Mouse (Mus musculus) stomach, embryonic 16.5 days (tissue): Measurements from ENCODE around the gene Olfr1391. TPM values are rescaled to one million over a fixed set of nuclear protein-coding genes. Genes with fewer than 3 reads are reported as not detected.
"Not testable (repeated sequence)": the region's sequence is repeated elsewhere in the genome, so short reads cannot be mapped to it uniquely, and the experiment has no call there.

Source experiments
- ATAC-seq: fragments of 200-750 bp; cut with Nextera tagmentation; 2 replicates; pipeline ENCODE4 v1.8.0; 2017; ENCODE audit warnings: moderate number of reproducible peaks, moderate TSS enrichment; ENCODE audit not compliant: insufficient read depth, low FRiP score
- H3K27ac ChIP-seq: fragments of 300-500 bp; sonication (generic); 2 replicates; pipeline ENCODE4 v1.5.1; 2014; ENCODE audit warnings: low read length
- H3K27me3 ChIP-seq: fragments of 300-500 bp; sonication (generic); 2 replicates; pipeline ENCODE4 v1.6.1; 2014; ENCODE audit warnings: low read length, control low read depth, mixed read lengths; ENCODE audit not compliant: control insufficient read depth, insufficient read depth
- H3K36me3 ChIP-seq: fragments of 300-500 bp; sonication (generic); 2 replicates; pipeline ENCODE4 v1.6.1; 2014; ENCODE audit warnings: low read length; ENCODE audit not compliant: control insufficient read depth, insufficient read depth
- H3K4me1 ChIP-seq: fragments of 300-500 bp; sonication (generic); 2 replicates; pipeline ENCODE4 v1.6.1; 2014; ENCODE audit warnings: low read length, control low read depth, mixed read lengths; ENCODE audit not compliant: control insufficient read depth, insufficient read depth
- H3K4me2 ChIP-seq: fragments of 300-500 bp; sonication (generic); 2 replicates; pipeline ENCODE4 v1.6.1; 2014; ENCODE audit warnings: low read depth, low read length, mixed read lengths
- H3K4me3 ChIP-seq: fragments of 300-500 bp; sonication (generic); replicated peaks from 2 replicates; pipeline ENCODE4 v1.5.1; 2014; ENCODE audit warnings: mild to moderate bottlenecking, low read length
- H3K9ac ChIP-seq: fragments of 300-500 bp; sonication (generic); 2 replicates; pipeline ENCODE4 v1.6.1; 2014; ENCODE audit warnings: low read length
- H3K9me3 ChIP-seq: fragments of 300-500 bp; sonication (generic); replicated peaks from 2 replicates; pipeline ENCODE4 v1.6.1; 2016; ENCODE audit warnings: low read length, control low read depth; ENCODE audit not compliant: control insufficient read depth
- WGBS: fragments of 180-500 bp; shearing (Covaris S2); extraction: QIAGEN DNeasy Blood & Tissue Kit; methylation state at CpG from one replicate; pipeline ENCODE4 v1.1.7; 2014; 5-methylcytosine and 5-hydroxymethylcytosine counted together
- polyA plus RNA-seq: library from polyadenylated mRNA; unstranded; fragments of >200 nt; fragmentation: Nextera tagmentation; extraction: Ambion mirVana; gene quantifications from 2 replicates; pipeline ENCODE4 v1.2.1, GENCODE M21; 2015

Gene Olfr1391
- not detected in 2 replicates for polyA plus RNA-seq

DNA sequence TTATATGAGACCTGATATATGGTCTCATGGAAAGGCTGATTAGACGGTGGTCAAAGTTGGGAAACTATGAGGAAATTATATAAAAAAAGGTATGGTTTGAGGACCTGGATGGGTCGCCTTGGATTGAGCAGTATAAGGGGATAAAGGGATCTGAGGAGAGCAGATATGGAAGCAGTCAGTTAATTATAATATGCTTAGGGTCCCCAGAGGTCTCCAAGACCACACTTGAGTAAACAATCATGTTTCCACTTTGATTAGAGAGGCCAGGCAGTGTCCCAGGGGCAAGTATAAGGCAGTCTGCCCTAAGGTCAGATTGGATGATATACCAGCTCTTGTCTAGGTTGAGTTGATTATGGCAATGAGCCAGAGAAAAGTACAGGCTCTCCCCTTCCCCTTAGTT is at the start of gene Olfr1391:
Gene Olfr1391, plus strand, starts transcription at position 301 of the 400 bp plus-strand sequence.
- Histone ChIP-seq H3K9me3 (no peaks in the 10 kb centered on the region), H3K36me3 (no peaks in the 10 kb centered on the region), H3K27me3 (no peaks in the 10 kb centered on the region), H3K27ac (no peak within 1 kb of the TSS), H3K4me1 (no peaks in the 10 kb centered on the region), H3K9ac (no peak within 1 kb of the TSS), H3K4me2 (no peak within 1 kb of the TSS), H3K4me3 (no peak within 1 kb of the TSS)
- ATAC-seq = no peak
- 73% methylated on average over 2 of the region's 2 CpGs for WGBS

DNA sequence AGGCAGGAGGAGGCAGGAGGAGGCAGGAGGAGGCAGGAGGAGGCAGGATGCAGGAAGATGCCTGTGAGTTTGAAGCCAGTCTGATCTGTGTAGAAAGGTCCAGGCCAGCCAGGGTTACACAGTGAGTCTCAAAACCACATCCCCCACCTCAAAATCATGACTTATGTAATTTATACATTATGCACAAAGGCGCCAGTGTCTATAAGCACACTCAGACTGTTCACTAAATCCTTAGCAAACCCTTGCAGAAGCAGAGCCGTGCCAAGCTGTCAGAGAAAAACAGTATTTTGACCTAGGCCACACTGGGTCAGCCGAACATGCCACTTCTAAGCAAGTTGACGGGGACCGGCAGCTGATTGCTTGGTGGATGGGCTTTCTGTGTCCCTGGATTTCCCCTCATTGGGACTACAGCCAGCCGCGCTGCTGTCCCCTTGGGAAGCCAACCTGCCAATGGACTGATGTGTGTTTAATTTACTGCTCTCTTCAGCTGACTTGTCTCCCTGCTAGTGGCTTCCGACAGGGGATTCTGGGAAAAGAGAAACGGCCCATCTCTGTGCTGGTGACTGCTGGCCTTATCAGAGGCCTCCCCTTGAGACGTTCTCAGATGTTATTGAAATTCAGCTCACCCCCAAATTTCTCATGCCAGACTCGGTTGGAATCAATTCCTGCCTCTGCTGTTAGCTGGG is 48.6 kb upstream of the Olfr1391 start:
- ATAC-seq = no peak
- WGBS = 61% methylated on average over 11 of the region's 11 CpGs

DNA sequence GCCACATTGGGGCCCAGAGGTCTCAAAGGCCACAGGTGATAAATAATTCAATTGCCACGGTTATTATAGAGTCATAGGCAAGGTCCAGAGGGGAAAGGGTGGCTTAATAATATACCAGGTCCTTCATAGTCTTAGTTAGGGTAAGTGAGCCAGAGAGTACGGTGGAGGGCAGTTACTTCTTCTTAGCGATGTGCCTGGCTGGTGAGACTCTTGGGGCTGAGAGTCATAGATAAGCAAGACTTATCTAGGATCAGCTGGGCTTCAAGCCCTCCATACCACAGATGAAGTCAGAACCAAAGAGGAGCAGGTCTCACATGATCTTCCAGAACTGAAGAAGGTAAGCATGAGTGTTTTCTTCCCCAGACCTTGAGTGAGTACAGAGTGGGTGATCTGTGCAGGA is 44.3 kb upstream of the Olfr1391 start, which contains the start of gene Olfr1393:
Gene Olfr1393, plus strand, starts transcription at position 83 of the 400 bp plus-strand sequence.
- H3K4me2 ChIP-seq = no peak within 1 kb of the TSS
- no peak for ATAC-seq

More for the DNA sequence above, 48.6 kb upstream of the Olfr1391 start:
- Histone ChIP-seq H3K9ac (no peak overlapping the region), H3K4me2 (no peak overlapping the region), H3K27ac (no peak overlapping the region), H3K36me3 (no peaks in the 10 kb centered on the region), H3K9me3 (no peaks in the 10 kb centered on the region), H3K4me3 (no peak overlapping the region), H3K4me1 (no peaks in the 10 kb centered on the region), H3K27me3 (no peaks in the 10 kb centered on the region)

DNA sequence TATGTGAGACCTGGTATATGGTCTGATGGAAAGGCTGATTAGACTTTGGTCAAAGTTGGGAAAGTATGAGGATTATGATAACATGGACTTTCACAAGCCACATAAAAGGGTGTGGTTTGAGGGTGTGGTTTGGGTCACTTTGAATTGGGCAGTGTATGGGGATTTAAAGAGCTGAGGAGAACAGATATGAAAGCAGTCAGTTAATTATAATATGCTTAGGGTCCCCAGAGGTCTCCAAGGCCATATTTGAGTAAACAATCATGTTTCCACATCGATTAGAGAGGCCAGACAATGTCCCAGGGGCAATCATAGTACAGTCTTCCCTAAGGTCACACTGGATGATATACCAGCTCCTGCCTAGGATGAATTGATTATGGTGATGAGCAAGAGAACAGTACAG is 37.6 kb upstream of the Olfr1391 start, which contains the start of gene Olfr1392:
Gene Olfr1392, plus strand, starts transcription at position 301 of the 400 bp plus-strand sequence.
- ATAC-seq, H3K4me2 ChIP-seq, H3K4me1 ChIP-seq, H3K36me3 ChIP-seq, H3K9ac ChIP-seq, H3K9me3 ChIP-seq, H3K27me3 ChIP-seq, H3K27ac ChIP-seq, H3K4me3 ChIP-seq: not testable (repeated sequence)
- WGBS = 50% methylated on average over 1 of the region's 1 CpGs

More for the DNA sequence above, 44.3 kb upstream of the Olfr1391 start, which contains the start of gene Olfr1393:
- Histone ChIP-seq H3K4me3 (no peak within 1 kb of the TSS), H3K27me3 (no peaks in the 10 kb centered on the region), H3K9me3 (no peaks in the 10 kb centered on the region), H3K9ac (no peak within 1 kb of the TSS), H3K4me1 (no peaks in the 10 kb centered on the region), H3K27ac (no peak within 1 kb of the TSS), H3K36me3 (no peaks in the 10 kb centered on the region)
- 74% methylated on average over 3 of the region's 3 CpGs for WGBS

DNA sequence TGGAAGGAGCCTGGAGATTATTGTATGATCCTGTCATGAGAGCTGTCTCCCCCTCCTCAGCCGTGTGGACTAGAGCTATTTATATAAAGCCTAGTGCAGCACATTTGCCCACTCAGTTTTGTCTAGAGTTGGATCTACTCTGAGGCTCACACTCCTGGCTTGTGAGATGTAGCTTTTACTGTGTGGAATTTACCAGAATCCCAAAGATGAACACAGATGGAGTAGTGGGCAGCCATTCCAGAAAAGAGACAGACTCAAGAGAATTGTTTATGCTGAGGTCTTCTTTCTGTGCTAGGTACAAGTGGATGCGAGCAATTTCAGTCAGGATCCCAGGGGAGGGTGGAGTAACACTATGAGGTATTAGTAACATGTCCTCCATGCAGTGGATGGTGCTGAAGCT is 35.3 kb upstream of the Olfr1391 start:
- WGBS = 67% methylated on average over 2 of the region's 2 CpGs
- H3K27me3 ChIP-seq = no peaks in the 10 kb centered on the region
- no peak overlapping the region for H3K4me3 ChIP-seq
- no peaks in the 10 kb centered on the region for H3K9me3 ChIP-seq
- no peaks in the 10 kb centered on the region for H3K36me3 ChIP-seq
- H3K27ac ChIP-seq = no peak overlapping the region
- H3K4me1 ChIP-seq = no peaks in the 10 kb centered on the region
- no peak for ATAC-seq
- H3K9ac ChIP-seq = no peak overlapping the region
- H3K4me2 ChIP-seq = no peak overlapping the region

DNA sequence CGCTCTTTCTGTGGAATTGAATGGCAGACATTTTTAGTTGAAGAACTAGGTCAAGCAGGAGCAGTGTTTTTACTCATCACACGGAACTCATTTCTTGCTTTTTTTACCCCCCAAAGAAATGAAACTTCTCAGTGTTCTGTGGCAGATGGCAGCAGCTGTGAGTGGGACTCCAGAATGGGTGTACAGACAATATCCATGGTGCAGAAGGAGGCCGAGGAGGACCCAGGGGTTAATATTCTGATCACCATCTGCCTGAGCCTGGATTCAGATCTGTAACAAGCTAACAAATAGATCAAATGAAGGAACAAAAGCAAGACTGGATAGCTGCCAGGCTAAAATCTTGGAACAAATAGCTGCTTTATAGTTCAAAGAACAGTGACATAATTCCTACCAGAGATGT is 29.8 kb upstream of the Olfr1391 start:
- 57% methylated on average over 3 of the region's 3 CpGs for WGBS
- H3K27me3 ChIP-seq = no peaks in the 10 kb centered on the region
- H3K4me1 ChIP-seq = no peaks in the 10 kb centered on the region

DNA sequence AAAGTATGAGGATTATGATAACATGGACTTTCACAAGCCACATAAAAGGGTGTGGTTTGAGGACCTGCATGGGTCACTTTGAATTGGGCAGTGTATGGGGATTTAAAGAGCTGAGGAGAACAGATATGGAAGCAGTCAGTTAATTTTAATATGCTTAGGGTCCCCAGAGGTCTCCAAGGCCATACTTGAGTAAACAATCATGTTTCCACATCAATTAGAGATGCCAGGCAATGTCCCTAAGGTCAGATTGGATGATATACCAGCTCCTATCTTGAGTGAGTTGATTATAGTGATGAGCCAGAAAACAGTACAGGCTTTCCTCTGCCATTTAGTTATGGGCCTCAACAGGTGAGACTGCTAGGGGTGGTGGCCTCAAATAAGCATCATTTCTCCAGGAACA is 18.1 kb upstream of the Olfr1391 start, which contains the start of gene Olfr10:
Gene Olfr10, plus strand, starts transcription at position 301 of the 400 bp plus-strand sequence.
- H3K27me3 ChIP-seq = no peaks in the 10 kb centered on the region
- H3K4me2 ChIP-seq = no peak within 1 kb of the TSS
- no peak for ATAC-seq
- no peaks in the 10 kb centered on the region for H3K36me3 ChIP-seq
- H3K9me3 ChIP-seq = no peaks in the 10 kb centered on the region
- no peak within 1 kb of the TSS for H3K27ac ChIP-seq
- no peak within 1 kb of the TSS for H3K4me3 ChIP-seq
- no peaks in the 10 kb centered on the region for H3K4me1 ChIP-seq
- H3K9ac ChIP-seq = no peak within 1 kb of the TSS

More for the DNA sequence above, 29.8 kb upstream of the Olfr1391 start:
- no peaks in the 10 kb centered on the region for H3K9me3 ChIP-seq
- H3K4me2 ChIP-seq = no peak overlapping the region
- no peak overlapping the region for H3K9ac ChIP-seq
- no peak overlapping the region for H3K27ac ChIP-seq
- H3K36me3 ChIP-seq = no peaks in the 10 kb centered on the region
- ATAC-seq = no peak
- H3K4me3 ChIP-seq = no peak overlapping the region

DNA sequence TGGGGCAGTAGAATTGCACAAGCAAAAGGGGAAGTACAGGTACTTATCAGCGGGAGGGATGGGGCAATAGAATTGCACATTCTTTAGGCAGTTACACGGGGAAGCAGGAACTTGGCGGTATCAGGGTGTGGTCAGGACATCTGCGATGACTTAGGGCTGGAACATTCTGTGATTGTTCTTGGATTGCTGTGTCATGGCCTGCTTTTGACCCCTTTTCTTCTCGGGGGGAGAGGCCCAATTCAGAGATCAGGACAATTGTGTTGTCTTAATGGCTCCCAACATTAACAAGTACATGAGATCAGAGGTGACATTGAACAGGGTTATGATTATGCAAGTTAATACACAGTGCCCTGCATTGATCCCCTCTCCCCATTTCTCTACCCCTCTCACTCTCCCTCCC is 14.0 kb upstream of the Olfr1391 start:
- not testable (repeated sequence) for H3K27me3 ChIP-seq, H3K9ac ChIP-seq
- WGBS = 83% methylated on average over 5 of the region's 5 CpGs

DNA sequence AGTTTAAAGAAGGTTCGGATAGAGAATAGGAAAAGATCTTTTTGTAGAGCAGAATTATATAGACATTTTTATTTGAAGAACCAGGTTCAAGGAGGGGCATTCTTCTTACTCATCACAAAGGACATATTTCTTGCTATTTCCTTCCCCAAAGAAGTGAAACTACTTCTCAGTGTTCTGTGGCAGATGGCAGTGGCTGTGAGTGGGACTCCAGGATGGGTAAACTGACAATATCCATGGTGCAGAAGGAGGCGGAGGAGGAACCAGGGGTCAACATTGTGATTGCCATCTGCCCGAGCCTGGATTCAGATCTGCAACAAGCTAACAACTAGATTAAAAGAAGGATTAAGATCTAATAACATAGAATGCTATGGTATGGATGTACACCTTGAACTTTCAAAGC is 4.2 kb downstream of the Olfr1391 start:
- ATAC-seq = no peak
- H3K9ac ChIP-seq = no peak overlapping the region
- H3K9me3 ChIP-seq = no peaks in the 10 kb centered on the region
- no peak overlapping the region for H3K4me3 ChIP-seq
- no peaks in the 10 kb centered on the region for H3K36me3 ChIP-seq
- WGBS = 83% methylated on average over 3 of the region's 3 CpGs
- H3K4me1 ChIP-seq = no peaks in the 10 kb centered on the region
- no peak overlapping the region for H3K27ac ChIP-seq
- no peak overlapping the region for H3K4me2 ChIP-seq
- no peaks in the 10 kb centered on the region for H3K27me3 ChIP-seq

More for the DNA sequence above, 14.0 kb upstream of the Olfr1391 start:
- not testable (repeated sequence) for H3K27ac ChIP-seq, ATAC-seq, H3K4me1 ChIP-seq, H3K4me2 ChIP-seq, H3K36me3 ChIP-seq, H3K9me3 ChIP-seq, H3K4me3 ChIP-seq
